Mouse (Mus musculus): ENCODE results near the gene Slc17a4.

Slc17a4 gene

DNA sequence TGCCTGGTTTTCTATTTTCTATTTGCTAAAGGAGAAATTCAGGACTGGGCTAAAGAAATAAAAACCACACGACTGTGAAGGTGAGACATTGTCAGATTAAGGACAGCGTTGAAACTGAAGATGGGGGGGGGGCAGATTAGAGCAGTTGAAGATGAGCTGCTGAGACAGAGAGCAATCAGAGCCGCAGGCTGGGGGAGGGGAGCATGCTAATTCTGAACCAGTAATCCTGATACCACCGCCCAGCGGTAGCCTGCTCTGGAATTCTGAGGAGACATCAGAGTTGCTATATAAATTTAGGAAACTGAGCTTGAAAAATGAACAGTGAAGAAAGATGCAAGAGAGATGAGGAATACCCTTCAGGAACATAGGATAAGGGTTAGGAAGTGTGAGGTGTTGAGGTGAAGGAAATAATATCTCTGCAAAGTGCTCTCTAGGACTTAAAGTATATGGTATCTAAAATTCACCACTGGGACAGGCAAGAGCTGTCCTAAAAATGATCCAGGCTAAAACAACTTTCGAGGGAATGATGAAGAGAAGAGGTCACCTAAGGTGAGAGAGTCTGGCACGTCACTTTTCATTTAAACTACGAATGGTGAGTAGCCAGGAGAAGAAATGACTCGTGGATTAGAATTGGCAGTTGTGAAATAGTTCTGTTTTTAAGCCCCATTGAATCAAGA, 22.1 kb downstream of the Slc17a4 start:
- in situ Hi-C loops (cut with MboI, MseI) = no loop called here

DNA sequence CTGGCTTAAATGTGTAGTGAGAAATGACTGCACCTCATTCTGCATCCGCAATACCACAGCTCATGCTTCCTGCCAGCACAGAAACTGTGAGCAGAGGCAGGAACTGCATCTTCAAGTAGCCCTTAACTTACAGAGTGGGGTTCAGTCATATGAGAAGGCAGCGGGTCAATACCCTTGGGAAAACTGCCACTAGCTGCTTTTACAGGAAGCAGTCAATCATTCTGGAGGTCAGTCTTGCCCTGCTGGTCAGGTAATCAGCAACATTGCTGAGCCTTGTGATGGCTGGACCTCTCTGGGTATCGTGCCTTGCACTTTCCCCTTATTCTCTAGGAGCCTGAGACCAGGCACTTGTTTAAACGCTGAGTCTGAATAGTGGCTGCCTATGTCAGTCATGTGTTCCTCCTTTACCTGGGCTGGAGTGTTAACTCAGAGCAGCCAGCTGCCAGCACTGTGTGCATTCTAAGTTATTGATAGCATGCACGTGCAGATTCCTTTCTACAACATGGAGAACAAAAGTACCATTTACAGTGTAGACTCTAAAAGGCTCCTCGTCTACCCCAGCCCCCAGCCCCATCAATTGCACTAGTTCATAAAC, 25.7 kb downstream of the Slc17a4 start:
- in situ Hi-C loops (cut with MboI, MseI) = no loop called here

GRCm38 (mm10) chr13:23887026-23887725, 27.6 kb downstream of the Slc17a4 start:
- in situ Hi-C loops (cut with MboI, MseI) = no loop called here

GRCm38 (mm10) chr13:23885540-23885939, 29.3 kb downstream of the Slc17a4 start:
- in situ Hi-C loops (cut with MboI, MseI) = no loop called here

DNA sequence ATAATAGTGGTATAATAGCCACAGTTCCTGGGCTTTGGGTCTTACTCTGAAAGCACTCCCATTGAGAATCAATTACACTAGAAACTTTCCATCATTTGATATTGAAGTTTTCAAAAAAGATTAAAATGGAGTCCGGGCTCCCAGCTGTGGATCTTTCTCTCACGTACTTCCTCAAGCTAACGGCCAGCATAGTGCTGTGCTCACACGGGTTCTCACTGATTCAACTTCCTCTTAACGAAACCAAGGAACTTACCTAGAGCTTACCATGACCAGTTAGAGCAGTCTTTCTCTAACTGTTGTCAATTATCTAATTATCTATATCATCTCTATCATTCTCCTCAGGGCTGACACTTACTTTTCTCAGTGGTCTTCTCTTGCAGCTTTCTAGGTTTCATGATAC, 35.2 kb downstream of the Slc17a4 start:
- in situ Hi-C loops (cut with MboI, MseI) = no loop called here

GRCm38 (mm10) chr13:23879106-23879505, 35.7 kb downstream of the Slc17a4 start:
- in situ Hi-C loops (cut with MboI, MseI) = no loop called here

- in situ Hi-C loops (cut with MboI, MseI) = no loop called here
Measured at GRCm38 (mm10) chr13:23873141-23873540, 41.7 kb downstream of the Slc17a4 start.

- in situ Hi-C loops (cut with MboI, MseI) = no loop called here
Measured at GRCm38 (mm10) chr13:23869996-23870395, 44.8 kb downstream of the Slc17a4 start.

- in situ Hi-C loops (cut with MboI, MseI) = no loop called here
Measured at GRCm38 (mm10) chr13:23868790-23869533, 45.8 kb downstream of the Slc17a4 start.

- in situ Hi-C loops (cut with MboI, MseI) = no loop called here
Measured at GRCm38 (mm10) chr13:23867405-23867804, 47.4 kb downstream of the Slc17a4 start, which contains the start of gene Slc17a1. Gene Slc17a1 (plus strand): TSS chr13:23867750.

DNA sequence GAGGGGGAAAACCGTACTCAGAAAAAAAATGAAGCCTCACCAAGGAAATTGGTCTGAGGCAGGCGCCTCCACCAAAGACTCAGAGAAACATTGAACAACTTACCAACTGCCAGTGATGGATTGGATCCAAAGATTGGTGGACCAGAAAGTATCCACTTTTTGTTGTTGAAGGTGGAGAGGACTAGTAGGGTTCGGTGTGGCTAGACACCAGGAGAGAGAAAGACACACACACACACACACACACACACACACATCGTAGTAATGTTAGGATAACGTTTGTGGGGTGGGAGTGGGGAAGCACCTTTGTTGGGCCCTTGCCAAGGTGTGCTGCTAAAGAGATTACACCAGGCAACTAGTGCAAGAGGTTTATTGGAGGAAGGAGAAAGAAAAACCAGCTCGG, 47.8 kb downstream of the Slc17a4 start:
- in situ Hi-C loops (cut with MboI, MseI) = no loop called here

GRCm38 (mm10) chr13:23866086-23866710, 48.6 kb downstream of the Slc17a4 start:
- in situ Hi-C loops (cut with MboI, MseI) = no loop called here

DNA sequence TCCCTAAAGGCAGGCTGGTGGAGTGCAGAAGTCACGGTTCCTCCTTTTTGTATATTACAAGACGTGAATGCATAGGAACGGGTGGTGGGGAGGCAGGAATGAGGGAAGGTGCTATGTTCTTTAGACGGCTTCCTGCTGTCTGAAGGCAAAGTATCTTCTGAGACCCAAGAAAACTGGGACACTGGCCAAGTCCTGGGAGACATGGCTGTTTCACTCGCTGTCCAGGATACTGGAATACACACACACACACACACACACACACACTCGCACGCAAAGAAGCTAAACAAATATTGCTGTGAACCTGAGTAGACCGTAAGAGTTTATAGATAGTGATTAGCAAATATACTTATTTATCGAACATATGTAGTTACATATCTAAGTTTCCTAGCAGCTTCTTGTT, 50.1 kb downstream of the Slc17a4 start:
- in situ Hi-C loops (cut with MboI, MseI) = no loop called here

DNA sequence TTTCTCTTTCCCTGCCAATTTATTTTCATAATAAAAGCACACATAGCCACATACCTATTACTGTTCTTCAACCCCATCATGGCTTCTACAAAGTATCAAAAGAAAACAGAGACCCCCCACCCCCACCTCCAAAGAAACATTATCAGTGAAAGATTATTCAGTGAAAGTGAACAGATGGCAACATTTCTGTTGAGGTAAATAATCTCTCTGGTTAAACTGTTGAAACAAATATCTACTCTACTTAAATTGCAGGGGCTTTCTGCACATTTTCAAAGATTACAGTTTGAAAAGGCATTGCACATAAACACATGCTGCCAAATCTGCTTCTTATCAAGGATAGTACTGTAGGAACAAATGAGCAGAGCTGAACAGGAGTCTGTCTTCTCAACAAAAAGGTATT, 53.0 kb downstream of the Slc17a4 start:
- in situ Hi-C loops (cut with MboI, MseI) = no loop called here

GRCm38 (mm10) chr13:23856401-23856800, 58.4 kb downstream of the Slc17a4 start:
- in situ Hi-C loops (cut with MboI, MseI) = no loop called here

- in situ Hi-C loops (cut with MboI, MseI) = no loop called here
Measured at GRCm38 (mm10) chr13:23849299-23849698, 65.5 kb downstream of the Slc17a4 start.
